Mouse (Mus musculus) mouse trophoblast stem cell (cell line): ENCODE data around the gene Cphx3.
"Not testable (repeated sequence)": the region's sequence is repeated elsewhere in the genome, so short reads cannot be mapped to it uniquely, and the experiment has no call there.

Experiments used
- in situ Hi-C, 2 experiments: fragments of 300-500 bp; cut with MseI, MboI; formaldehyde crosslinking; loops; 2 replicates in 1 of 2; 3 replicates in 1 of 2; pipeline ENCODE4 v1.15.1; 2025

The Cphx3 gene

GRCm38 (mm10) chr14:26175028-26175427, 92.9 kb downstream of the Cphx3 start:
- in situ Hi-C loops = not testable (repeated sequence)

GRCm38 (mm10) chr14:26181660-26182059, 99.6 kb downstream of the Cphx3 start:
- in situ Hi-C loops = not testable (repeated sequence)

DNA sequence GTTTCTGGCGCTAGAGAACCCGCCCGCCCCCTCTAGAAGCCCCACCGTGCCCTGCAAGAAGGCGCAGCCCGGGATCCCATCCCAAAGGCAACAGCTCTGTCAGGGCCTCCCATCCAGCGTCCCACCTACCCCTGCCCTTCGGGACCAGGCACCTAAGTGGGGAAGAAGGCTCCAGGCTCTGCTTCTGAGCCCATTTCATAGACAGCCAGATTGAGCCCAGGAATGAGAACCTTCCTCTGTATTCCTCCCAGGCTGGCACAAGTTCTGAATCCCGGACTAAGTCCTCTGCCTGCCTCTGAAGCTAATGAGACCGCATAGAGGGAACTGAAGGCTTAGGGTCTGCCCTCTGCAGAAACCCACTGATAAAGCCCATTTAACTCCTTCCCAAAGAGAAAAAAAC, 100.3 kb downstream of the Cphx3 start, which contains the start of gene Plac9b:
TSS of gene Plac9b (minus strand) at position 101 of the 400 bp plus-strand sequence.
- in situ Hi-C loops = not testable (repeated sequence)

GRCm38 (mm10) chr14:26186638-26187037, 104.5 kb downstream of the Cphx3 start:
- in situ Hi-C loops = not testable (repeated sequence)

DNA sequence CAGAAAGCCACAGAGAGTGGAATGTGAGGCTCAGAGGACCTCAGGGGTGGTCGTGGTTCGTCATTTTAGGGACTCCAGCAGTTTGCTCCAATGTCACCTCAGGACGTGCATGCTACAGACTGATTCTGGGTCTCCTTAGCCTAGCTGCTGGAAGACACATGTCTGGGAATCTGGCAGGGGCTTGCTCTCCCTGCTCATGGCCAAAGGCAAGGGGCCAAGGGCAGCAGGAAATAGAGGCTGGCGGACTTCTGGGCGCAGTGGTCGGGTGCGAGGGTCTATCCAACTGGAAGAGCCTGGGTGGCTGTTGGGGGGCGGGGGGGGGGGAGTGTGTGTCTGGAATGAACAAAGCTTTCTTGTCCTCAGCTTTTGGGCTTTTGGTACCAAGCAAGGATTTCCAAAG, 106.3 kb downstream of the Cphx3 start:
- in situ Hi-C loops = not testable (repeated sequence)

GRCm38 (mm10) chr14:26197851-26198250, 115.8 kb downstream of the Cphx3 start:
- in situ Hi-C loops = not testable (repeated sequence)

GRCm38 (mm10) chr14:26206197-26206925, 124.3 kb downstream of the Cphx3 start:
- in situ Hi-C loops = not testable (repeated sequence)

- in situ Hi-C loops = not testable (repeated sequence)
These were observed 124.8 kb downstream of the Cphx3 start, which contains the start of gene Tmem254b for GRCm38 (mm10) chr14:26206926-26207247. Gene Tmem254b, minus strand, starts transcription at chr14:26207041.

DNA sequence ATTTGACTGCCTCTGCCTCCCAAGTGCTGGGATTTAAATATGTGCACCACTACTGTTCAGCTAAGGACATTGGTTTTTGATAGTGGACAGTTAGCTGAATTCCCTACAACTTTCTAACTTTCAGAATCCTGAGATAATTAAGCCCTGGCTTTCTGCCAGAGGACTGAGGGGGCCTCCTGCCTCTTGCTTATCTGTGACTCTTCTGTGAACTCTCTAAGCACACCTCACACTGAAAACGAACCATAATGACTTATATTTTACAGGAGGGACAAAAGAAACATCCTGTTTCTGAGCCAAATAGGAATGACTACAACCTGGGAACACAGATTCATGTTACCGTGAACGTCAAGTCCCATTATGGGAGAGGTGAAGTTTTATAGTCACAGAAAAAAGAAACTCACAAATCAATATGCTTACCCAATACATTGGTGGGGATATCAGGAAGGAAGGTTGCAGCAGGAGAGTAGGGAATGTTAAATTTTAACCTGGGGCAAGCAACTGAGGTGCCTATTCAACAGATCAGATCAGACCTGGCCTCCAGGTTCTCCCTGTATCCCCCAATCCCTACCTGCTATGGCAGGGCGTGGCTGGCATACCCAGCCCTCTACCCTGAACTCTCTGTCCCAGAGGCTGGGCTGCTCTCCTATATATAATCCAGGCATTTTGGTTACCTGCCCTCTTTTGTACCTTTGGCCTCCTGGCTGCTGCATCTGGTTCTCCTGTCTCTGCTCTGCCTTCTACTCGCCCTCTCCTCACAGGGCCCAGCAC, 134.3 kb downstream of the Cphx3 start:
- in situ Hi-C loops = not testable (repeated sequence)

GRCm38 (mm10) chr14:26237183-26237582, 155.1 kb downstream of the Cphx3 start:
- in situ Hi-C loops = not testable (repeated sequence)

DNA sequence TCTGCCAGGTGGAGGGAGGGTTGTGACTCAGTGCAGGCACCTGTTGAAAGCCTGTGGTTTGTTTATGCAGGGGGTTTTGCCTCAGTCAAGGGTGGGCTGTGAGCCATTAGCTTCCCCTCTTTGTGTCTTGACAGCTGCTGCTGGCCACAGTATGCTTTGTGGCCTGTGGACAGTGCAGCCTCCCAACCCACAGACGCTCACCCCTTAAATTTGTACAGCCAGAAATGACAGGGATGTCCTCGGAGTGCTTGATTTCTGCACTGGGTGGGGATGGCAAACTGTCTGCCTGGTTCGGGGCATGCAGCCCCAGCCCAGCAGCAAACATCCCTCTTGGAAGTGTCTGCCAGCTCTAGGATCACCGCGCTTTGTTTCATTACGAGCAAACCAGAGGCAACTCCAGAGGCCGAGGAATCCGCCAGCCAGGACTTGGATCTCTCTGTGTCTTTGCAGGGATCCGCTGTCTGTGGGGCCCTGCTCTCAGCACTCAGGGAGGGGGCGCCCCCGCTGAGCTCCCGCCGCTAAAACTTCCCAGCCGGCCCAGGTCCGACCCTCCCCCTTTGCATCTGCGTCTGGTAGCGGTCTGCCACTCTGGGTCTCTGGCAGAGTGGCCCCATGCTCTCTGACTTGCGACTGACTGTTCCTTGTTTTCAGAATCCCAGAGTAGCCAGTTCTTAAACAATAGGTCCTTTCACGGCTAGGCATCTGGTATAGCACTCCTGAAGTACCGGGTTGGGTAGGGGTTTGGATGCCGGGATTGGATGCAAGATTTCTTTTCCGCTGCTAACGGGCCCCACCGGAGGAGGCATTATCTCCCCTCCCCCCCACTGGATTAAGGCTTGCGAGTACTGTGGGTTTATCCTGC, 175.9 kb downstream of the Cphx3 start, which contains the start of gene Duxbl3:
TSS of gene Duxbl3 (plus strand) at position 207 of the 862 bp plus-strand sequence.
- in situ Hi-C loops = not testable (repeated sequence)

DNA sequence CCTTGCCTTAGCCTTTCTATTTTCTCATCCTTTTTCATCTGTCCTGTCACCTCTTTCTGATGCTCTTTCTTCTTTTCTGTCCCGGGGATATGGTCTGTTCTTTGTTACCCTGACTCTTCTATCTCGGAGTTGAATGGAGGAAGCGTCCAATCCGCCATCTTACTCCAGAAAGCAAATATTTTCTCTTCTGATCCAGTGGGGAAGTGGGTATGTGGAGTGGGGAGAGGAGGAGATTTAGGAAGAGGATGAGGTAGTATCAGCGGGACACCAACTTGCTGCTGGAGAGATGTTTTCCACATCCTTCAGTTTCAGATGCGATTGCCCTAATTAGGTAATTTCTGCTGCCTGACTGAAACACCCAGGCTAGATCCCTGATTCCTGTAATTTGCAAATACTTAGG, 176.6 kb downstream of the Cphx3 start:
- in situ Hi-C loops = not testable (repeated sequence)
